Mouse (Mus musculus): ENCODE data around the gene Prr14.

DNA sequence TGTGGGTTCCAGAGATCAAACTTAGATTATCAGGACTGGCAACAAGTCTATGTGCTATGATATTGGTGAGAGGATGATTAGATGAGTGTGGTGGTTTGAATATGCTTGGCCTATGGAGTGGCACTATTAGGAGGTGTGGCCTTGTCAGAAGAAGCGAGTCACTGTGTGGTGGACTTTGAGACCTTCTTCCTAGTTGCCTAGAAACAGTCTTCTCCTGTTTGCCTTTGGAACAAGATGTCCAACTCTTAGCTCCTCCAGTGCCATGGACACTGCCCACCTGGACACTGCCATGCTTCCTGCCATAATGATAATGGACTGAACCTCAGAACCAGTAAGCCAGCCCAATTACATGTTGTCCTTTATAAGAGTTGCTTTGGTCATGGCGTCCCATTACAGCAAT, 33.5 kb upstream of the Prr14 start:
- no peak for TF ChIP-seq CTCF (IDR thresholded peaks at IDR 0.05; ENCODE audit: borderline replicate concordance, insufficient read depth, low read depth, low read length)
- TF ChIP-seq POLR2A (IDR thresholded peaks at IDR 0.05; ENCODE audit: borderline replicate concordance, insufficient read depth, low read length), result no peak

Data from cerebellum, adult 2 months (tissue).